Mouse (Mus musculus) layer of hippocampus, postnatal 14 days (tissue): ENCODE measurements around the gene Kif21b. TPM values are rescaled to one million over a fixed set of nuclear protein-coding genes. Genes with fewer than 3 reads are reported as not detected.

Experiments used
- DNase-seq, 2 experiments: peaks; one replicate each; pipeline ENCODE4 v3.0.0; 2021 to 2022; ENCODE audit warnings: low spot score in 2 of 2, mixed read lengths in 1 of 2
- total RNA-seq, 2 experiments: library from RNA; stranded (reverse); gene quantifications; 2 replicates each; pipeline ENCODE4 v1.2.3; 2021

The Kif21b gene
- total RNA-seq, 2 experiments from 2014 or later: 98.6 to 105 TPM

GRCm38 (mm10) chr1:136226626-136227025 lies 95.4 kb downstream of the Kif21b start:
- DNase-seq: no peak

Other genes with a start within 250 kb of the Kif21b start
- gene Pkp1, start 212.2 kb upstream of the Kif21b start, total RNA-seq: under 1 TPM in 1 of 2 experiments, not detected in 1; 0.16 TPM
- gene Igfn1, start 125.0 kb upstream of the Kif21b start, total RNA-seq: under 1 TPM; 0.19 to 0.62 TPM
- 10 to 100 TPM; 81.2 to 81.7 TPM for gene Tmem9, start 123.2 kb upstream of the Kif21b start, total RNA-seq
- gene Ascl5, start 80.6 kb upstream of the Kif21b start, total RNA-seq: not detected
- gene Cacna1s, start 78.6 kb upstream of the Kif21b start, total RNA-seq: 1 to 10 TPM in 1 of 2 experiments, under 1 TPM in 1; 0.97 to 2.1 TPM
- gene Mroh3, start 81.4 kb downstream of the Kif21b start, total RNA-seq: 1 to 10 TPM; 3.6 to 5.0 TPM
- gene Inava, start 102.9 kb downstream of the Kif21b start, total RNA-seq: 1 to 10 TPM; 7.8 to 8.2 TPM
- gene Gpr25, start 129.5 kb downstream of the Kif21b start, total RNA-seq: 1 to 10 TPM; 8.0 to 9.1 TPM
- gene Camsap2, start 214.7 kb downstream of the Kif21b start, total RNA-seq: 100 to 1,000 TPM; 152 to 155 TPM